Mouse (Mus musculus): ENCODE results near the gene Cstf1. TPM values are rescaled to one million over a fixed set of nuclear protein-coding genes. Genes with fewer than 3 reads are reported as not detected.
A peak's percentile ranks its signal among the peaks of the same experiment; 100 is the strongest.

The Cstf1 gene
- total and polyA plus RNA-seq, 2 experiments from 2014 or later = 28.9 to 37.6 TPM

- Histone ChIP-seq H3K27ac (ENCODE audit: low read depth, low read length) (no peak overlapping the region), H3K27me3 (ENCODE audit: insufficient read depth, low read length) (no peaks in the 10 kb centered on the region), H3K4me2 (ENCODE audit: low read depth) (no peak overlapping the region), H3K9me3 (ENCODE audit: low read length) (no peaks in the 10 kb centered on the region), H3K4me1 (ENCODE audit: insufficient read depth) (no peaks in the 10 kb centered on the region), H3K36me3 (ENCODE audit: insufficient read depth) (peaks cover 29% of the 10 kb centered on the region), H3K9ac (no peak overlapping the region), H3K4me3 (ENCODE audit: low read depth, low read length) (no peak overlapping the region)
- TF ChIP-seq CTCF (IDR thresholded peaks at IDR 0.05; ENCODE audit: low read depth) = no peak
- ATAC-seq = no peak
- 93% methylated on average over 3 of the region's 3 CpGs for WGBS
- DNase-seq = no peak
These were observed 14.2 kb downstream of the Cstf1 start for GRCm38 (mm10) chr2:172384715-172385114.

GRCm38 (mm10) chr2:172390341-172390740 is 19.9 kb downstream of the Cstf1 start:
- ATAC-seq = no peak
- Histone ChIP-seq H3K27ac (ENCODE audit: low read depth, low read length) (no peak overlapping the region), H3K36me3 (ENCODE audit: insufficient read depth) (no peaks in the 10 kb centered on the region), H3K4me1 (ENCODE audit: insufficient read depth) (no peaks in the 10 kb centered on the region), H3K4me2 (ENCODE audit: low read depth) (no peak overlapping the region), H3K27me3 (ENCODE audit: insufficient read depth, low read length) (no peaks in the 10 kb centered on the region), H3K9ac (no peak overlapping the region), H3K4me3 (ENCODE audit: low read depth, low read length) (no peak overlapping the region), H3K9me3 (ENCODE audit: low read length) (no peaks in the 10 kb centered on the region)
- WGBS = 60% methylated on average over 6 of the region's 6 CpGs
- no peak for DNase-seq
- TF ChIP-seq CTCF (IDR thresholded peaks at IDR 0.05; ENCODE audit: low read depth) = no peak

GRCm38 (mm10) chr2:172392041-172392521 is 21.6 kb downstream of the Cstf1 start:
- 70% methylated on average over 10 of the region's 10 CpGs for WGBS
- no peaks in the 10 kb centered on the region for H3K27me3 ChIP-seq (ENCODE audit: insufficient read depth, low read length)
- peak; percentile 42 for ATAC-seq

GRCm38 (mm10) chr2:172393391-172394051 is 23.0 kb downstream of the Cstf1 start, which contains the start of gene Cass4:
TSS of gene Cass4 (plus strand) at chr2:172393794.
- Histone ChIP-seq H3K4me2 (ENCODE audit: low read depth) (no peak within 1 kb of the TSS), H3K27ac (ENCODE audit: low read depth, low read length) (no peak within 1 kb of the TSS), H3K4me1 (ENCODE audit: insufficient read depth) (no peaks in the 10 kb centered on the region), H3K9ac (no peak within 1 kb of the TSS), H3K4me3 (ENCODE audit: low read depth, low read length) (no peak within 1 kb of the TSS), H3K27me3 (ENCODE audit: insufficient read depth, low read length) (no peaks in the 10 kb centered on the region), H3K9me3 (ENCODE audit: low read length) (no peaks in the 10 kb centered on the region), H3K36me3 (ENCODE audit: insufficient read depth) (no peaks in the 10 kb centered on the region)
- WGBS = 39% methylated on average over 13 of the region's 13 CpGs
- no peak for TF ChIP-seq CTCF (IDR thresholded peaks at IDR 0.05; ENCODE audit: low read depth)
- DNase-seq = no peak
- ATAC-seq = no peak

More at GRCm38 (mm10) chr2:172392041-172392521, 21.6 kb downstream of the Cstf1 start:
- Histone ChIP-seq H3K4me3 (ENCODE audit: low read depth, low read length) (no peak overlapping the region), H3K27ac (ENCODE audit: low read depth, low read length) (no peak overlapping the region), H3K4me2 (ENCODE audit: low read depth) (no peak overlapping the region), H3K36me3 (ENCODE audit: insufficient read depth) (no peaks in the 10 kb centered on the region), H3K9ac (no peak overlapping the region), H3K4me1 (ENCODE audit: insufficient read depth) (no peaks in the 10 kb centered on the region), H3K9me3 (ENCODE audit: low read length) (no peaks in the 10 kb centered on the region)
- peak; percentile 9 for DNase-seq
- TF ChIP-seq CTCF (IDR thresholded peaks at IDR 0.05; ENCODE audit: low read depth) = no peak

GRCm38 (mm10) chr2:172394052-172394392 is 23.5 kb downstream of the Cstf1 start:
- TF ChIP-seq CTCF (IDR thresholded peaks at IDR 0.05; ENCODE audit: low read depth) = no peak
- no peak overlapping the region for H3K9ac ChIP-seq
- no peak for ATAC-seq
- no peaks in the 10 kb centered on the region for H3K27me3 ChIP-seq (ENCODE audit: insufficient read depth, low read length)
- no peaks in the 10 kb centered on the region for H3K9me3 ChIP-seq (ENCODE audit: low read length)
- no peaks in the 10 kb centered on the region for H3K4me1 ChIP-seq (ENCODE audit: insufficient read depth)
- H3K36me3 ChIP-seq (ENCODE audit: insufficient read depth) = no peaks in the 10 kb centered on the region
- H3K4me2 ChIP-seq (ENCODE audit: low read depth) = no peak overlapping the region
- H3K27ac ChIP-seq (ENCODE audit: low read depth, low read length) = no peak overlapping the region
- DNase-seq = no peak
- no peak overlapping the region for H3K4me3 ChIP-seq (ENCODE audit: low read depth, low read length)
- 86% methylated on average over 2 of the region's 2 CpGs for WGBS

GRCm38 (mm10) chr2:172394671-172395070 is 24.2 kb downstream of the Cstf1 start:
- 68% methylated on average over 4 of the region's 4 CpGs for WGBS
- DNase-seq (no peak), ATAC-seq (no peak)
- no peak overlapping the region for H3K27ac ChIP-seq (ENCODE audit: low read depth, low read length)
- H3K36me3 ChIP-seq (ENCODE audit: insufficient read depth) = no peaks in the 10 kb centered on the region
- H3K4me3 ChIP-seq (ENCODE audit: low read depth, low read length) = no peak overlapping the region
- no peak for TF ChIP-seq CTCF (IDR thresholded peaks at IDR 0.05; ENCODE audit: low read depth)
- no peaks in the 10 kb centered on the region for H3K4me1 ChIP-seq (ENCODE audit: insufficient read depth)
- no peaks in the 10 kb centered on the region for H3K27me3 ChIP-seq (ENCODE audit: insufficient read depth, low read length)
- no peak overlapping the region for H3K4me2 ChIP-seq (ENCODE audit: low read depth)
- H3K9ac ChIP-seq = no peak overlapping the region
- no peaks in the 10 kb centered on the region for H3K9me3 ChIP-seq (ENCODE audit: low read length)

GRCm38 (mm10) chr2:172395961-172396360 is 25.5 kb downstream of the Cstf1 start:
- Histone ChIP-seq H3K4me3 (ENCODE audit: low read depth, low read length) (no peak overlapping the region), H3K4me2 (ENCODE audit: low read depth) (no peak overlapping the region), H3K4me1 (ENCODE audit: insufficient read depth) (no peaks in the 10 kb centered on the region), H3K9me3 (ENCODE audit: low read length) (no peaks in the 10 kb centered on the region), H3K9ac (no peak overlapping the region), H3K27me3 (ENCODE audit: insufficient read depth, low read length) (no peaks in the 10 kb centered on the region), H3K27ac (ENCODE audit: low read depth, low read length) (no peak overlapping the region), H3K36me3 (ENCODE audit: insufficient read depth) (no peaks in the 10 kb centered on the region)
- ATAC-seq (no peak), DNase-seq (no peak)
- no peak for TF ChIP-seq CTCF (IDR thresholded peaks at IDR 0.05; ENCODE audit: low read depth)
- WGBS = 53% methylated on average over 9 of the region's 9 CpGs

All from forebrain, postnatal 0 days (tissue).